Mouse (Mus musculus) mesoderm, embryonic 11.5 days (tissue): ENCODE measurements at regions not wholly inside any gene's neighbourhood (a gene's known extent, or its start where the extent isn't known, plus 50 kb on each side); places are given as distances from the start of the nearest gene placed in this dataset.

Experiments
- DNase-seq: peaks from one replicate; pipeline ENCODE4 v3.0.0-alpha.2; 2012; ENCODE audit warnings: low read depth, low spot score

GRCm38 (mm10) chr8:126745992-126746775 is 152.4 kb upstream of the Irf2bp2 start:
- no peak for DNase-seq

- peak; percentile 43 for DNase-seq
Measured at GRCm38 (mm10) chr8:126744747-126745382, 151.1 kb upstream of the Irf2bp2 start.

- DNase-seq, result no peak
Measured at GRCm38 (mm10) chr8:126743296-126743695, 149.5 kb upstream of the Irf2bp2 start.

- no peak for DNase-seq
Measured at GRCm38 (mm10) chr8:126742081-126742480, 148.3 kb upstream of the Irf2bp2 start.

GRCm38 (mm10) chr8:126741031-126741430 is 147.2 kb upstream of the Irf2bp2 start:
- DNase-seq, result no peak

GRCm38 (mm10) chr8:126739768-126740167 is 146.0 kb upstream of the Irf2bp2 start:
- DNase-seq, result no peak

- DNase-seq, result no peak
Measured at GRCm38 (mm10) chr8:126737032-126737431, 143.2 kb upstream of the Irf2bp2 start.

- peak; percentile 23 for DNase-seq
Measured at GRCm38 (mm10) chr8:126736441-126736962, 142.7 kb upstream of the Irf2bp2 start.

GRCm38 (mm10) chr8:126735488-126736440 is 142.0 kb upstream of the Irf2bp2 start:
- peak; percentile 51 for DNase-seq

GRCm38 (mm10) chr8:126734743-126735487 is 141.1 kb upstream of the Irf2bp2 start:
- DNase-seq, result peak; percentile 33

- DNase-seq, result no peak
Measured at GRCm38 (mm10) chr8:126733779-126734178, 140.0 kb upstream of the Irf2bp2 start.

GRCm38 (mm10) chr8:126733307-126733706 is 139.5 kb upstream of the Irf2bp2 start:
- DNase-seq, result peak; percentile 22

GRCm38 (mm10) chr8:126730017-126730631 is 136.3 kb upstream of the Irf2bp2 start:
- no peak for DNase-seq

- DNase-seq, result no peak
Measured at GRCm38 (mm10) chr8:126728987-126729632, 135.3 kb upstream of the Irf2bp2 start.

- DNase-seq, result no peak
Measured at GRCm38 (mm10) chr8:126728135-126728534, 134.3 kb upstream of the Irf2bp2 start.

- DNase-seq, result no peak
Measured at GRCm38 (mm10) chr8:126727068-126727467, 133.3 kb upstream of the Irf2bp2 start.

GRCm38 (mm10) chr8:126723259-126724122 is 129.7 kb upstream of the Irf2bp2 start:
- DNase-seq, result no peak

- peak; percentile 70 for DNase-seq
Measured at GRCm38 (mm10) chr8:126721621-126722020, 127.8 kb upstream of the Irf2bp2 start.
